Mouse (Mus musculus): ENCODE measurements around the gene Kif11. TPM values are rescaled to one million over a fixed set of nuclear protein-coding genes. Genes with fewer than 3 reads are reported as not detected.
A peak's percentile ranks its signal among the peaks of the same experiment; 100 is the strongest.

The Kif11 gene
- polyA plus RNA-seq, 1 experiment from 2014 or later = 60.9 TPM

- no peaks in the 10 kb centered on the region for H3K27me3 ChIP-seq
- 83% methylated on average over 3 of the region's 3 CpGs for WGBS
- 0 out of 2 replicates have a peak, but pooled peaks cover 5% of the 10 kb centered on the region for H3K9me3 ChIP-seq (replicated peaks)
- H3K9ac ChIP-seq = no peak overlapping the region
- H3K4me3 ChIP-seq (replicated peaks) = no peak overlapping the region
- no peak overlapping the region for H3K4me2 ChIP-seq
- no peak for ATAC-seq (replicated peaks; ENCODE audit: low FRiP score)
- H3K27ac ChIP-seq = no peak overlapping the region
- no peaks in the 10 kb centered on the region for H3K4me1 ChIP-seq
- H3K36me3 ChIP-seq = peaks cover 10% of the 10 kb centered on the region
Observed at GRCm38 (mm10) chr19:37352756-37353155, 23.4 kb upstream of the Kif11 start.

- WGBS = 79% methylated on average over 6 of the region's 6 CpGs
- no peak for ATAC-seq (replicated peaks; ENCODE audit: low FRiP score)
- Histone ChIP-seq H3K27ac (no peak overlapping the region), H3K4me2 (no peak overlapping the region), H3K27me3 (no peaks in the 10 kb centered on the region), H3K4me1 (no peaks in the 10 kb centered on the region), H3K9me3 (replicated peaks) (0 out of 2 replicates have a peak, but pooled peaks cover 5% of the 10 kb centered on the region), H3K4me3 (replicated peaks) (no peak overlapping the region), H3K9ac (no peak overlapping the region), H3K36me3 (peaks cover 10% of the 10 kb centered on the region)
Observed at GRCm38 (mm10) chr19:37353331-37353730, 22.9 kb upstream of the Kif11 start.

- no peaks in the 10 kb centered on the region for H3K36me3 ChIP-seq
- H3K4me1 ChIP-seq = no peaks in the 10 kb centered on the region
- H3K27ac ChIP-seq = no peak overlapping the region
- no peak overlapping the region for H3K9ac ChIP-seq
- 64% methylated on average over 5 of the region's 5 CpGs for WGBS
- no peak for ATAC-seq (replicated peaks; ENCODE audit: low FRiP score)
- H3K4me3 ChIP-seq (replicated peaks) = no peak overlapping the region
- no peak overlapping the region for H3K4me2 ChIP-seq
- no peaks in the 10 kb centered on the region for H3K9me3 ChIP-seq (replicated peaks)
- no peaks in the 10 kb centered on the region for H3K27me3 ChIP-seq
Observed at GRCm38 (mm10) chr19:37360044-37360443, 16.2 kb upstream of the Kif11 start.

GRCm38 (mm10) chr19:37362545-37362944, 13.7 kb upstream of the Kif11 start:
- Histone ChIP-seq H3K36me3 (no peaks in the 10 kb centered on the region), H3K9me3 (replicated peaks) (no peaks in the 10 kb centered on the region), H3K4me1 (no peaks in the 10 kb centered on the region), H3K9ac (no peak overlapping the region), H3K4me3 (replicated peaks) (no peak overlapping the region), H3K27me3 (no peaks in the 10 kb centered on the region), H3K4me2 (no peak overlapping the region), H3K27ac (no peak overlapping the region)
- ATAC-seq (replicated peaks; ENCODE audit: low FRiP score) = no peak
- WGBS = 34% methylated on average over 5 of the region's 5 CpGs

GRCm38 (mm10) chr19:37363128-37363939, 12.9 kb upstream of the Kif11 start:
- H3K4me3 ChIP-seq (replicated peaks) = no peak overlapping the region
- no peaks in the 10 kb centered on the region for H3K36me3 ChIP-seq
- H3K9me3 ChIP-seq (replicated peaks) = no peaks in the 10 kb centered on the region
- H3K4me2 ChIP-seq = no peak overlapping the region
- no peak overlapping the region for H3K27ac ChIP-seq
- ATAC-seq (replicated peaks; ENCODE audit: low FRiP score) = no peak
- 88% methylated on average over 11 of the region's 11 CpGs for WGBS
- H3K4me1 ChIP-seq = no peaks in the 10 kb centered on the region
- no peak overlapping the region for H3K9ac ChIP-seq
- H3K27me3 ChIP-seq = no peaks in the 10 kb centered on the region

- H3K27me3 ChIP-seq = no peaks in the 10 kb centered on the region
- no peaks in the 10 kb centered on the region for H3K4me1 ChIP-seq
- no peak overlapping the region for H3K9ac ChIP-seq
- no peak overlapping the region for H3K4me3 ChIP-seq (replicated peaks)
- H3K9me3 ChIP-seq (replicated peaks) = no peaks in the 10 kb centered on the region
- 68% methylated on average over 1 of the region's 1 CpGs for WGBS
- no peak for ATAC-seq (replicated peaks; ENCODE audit: low FRiP score)
- no peak overlapping the region for H3K4me2 ChIP-seq
- no peaks in the 10 kb centered on the region for H3K36me3 ChIP-seq
- no peak overlapping the region for H3K27ac ChIP-seq
Observed at GRCm38 (mm10) chr19:37368990-37369389, 7.2 kb upstream of the Kif11 start.

GRCm38 (mm10) chr19:37369921-37370320, 6.3 kb upstream of the Kif11 start:
- Histone ChIP-seq H3K4me2 (no peak overlapping the region), H3K36me3 (no peaks in the 10 kb centered on the region), H3K27me3 (no peaks in the 10 kb centered on the region), H3K4me3 (replicated peaks) (no peak overlapping the region), H3K4me1 (peaks cover 1% of the 10 kb centered on the region), H3K9ac (no peak overlapping the region), H3K9me3 (replicated peaks) (no peaks in the 10 kb centered on the region), H3K27ac (no peak overlapping the region)
- no peak for ATAC-seq (replicated peaks; ENCODE audit: low FRiP score)
- 84% methylated on average over 4 of the region's 4 CpGs for WGBS

- Histone ChIP-seq H3K27me3 (no peaks in the 10 kb centered on the region), H3K27ac (no peak overlapping the region), H3K4me1 (peaks cover 6% of the 10 kb centered on the region), H3K9me3 (replicated peaks) (no peaks in the 10 kb centered on the region), H3K36me3 (no peaks in the 10 kb centered on the region), H3K4me3 (replicated peaks) (no peak overlapping the region), H3K9ac (no peak overlapping the region), H3K4me2 (no peak overlapping the region)
- WGBS = 81% methylated on average over 5 of the region's 5 CpGs
- ATAC-seq (replicated peaks; ENCODE audit: low FRiP score) = no peak
Observed at GRCm38 (mm10) chr19:37370356-37370755, 5.8 kb upstream of the Kif11 start.

- Histone ChIP-seq H3K4me1 (peaks cover 22% of the 10 kb centered on the region), H3K27me3 (no peaks in the 10 kb centered on the region), H3K9me3 (replicated peaks) (no peaks in the 10 kb centered on the region), H3K4me3 (replicated peaks) (peak overlapping the region; percentile 72), H3K27ac (peak overlapping the region; percentile 98), H3K4me2 (peak overlapping the region; percentile 67), H3K36me3 (no peaks in the 10 kb centered on the region), H3K9ac (peak overlapping the region; percentile 65)
- WGBS = 20% methylated on average over 7 of the region's 7 CpGs
- no peak for ATAC-seq (replicated peaks; ENCODE audit: low FRiP score)
Observed at GRCm38 (mm10) chr19:37374941-37375754, 1.1 kb upstream of the Kif11 start.

- no peak for ATAC-seq (replicated peaks; ENCODE audit: low FRiP score)
- peaks cover 31% of the 10 kb centered on the region for H3K4me1 ChIP-seq
- peak overlapping the region; percentile 72 for H3K4me3 ChIP-seq (replicated peaks)
- H3K4me2 ChIP-seq = peak overlapping the region; percentile 67
- under 1% methylated on average over 11 of the region's 11 CpGs for WGBS
- peak overlapping the region; percentile 65 for H3K9ac ChIP-seq
- H3K9me3 ChIP-seq (replicated peaks) = no peaks in the 10 kb centered on the region
- H3K36me3 ChIP-seq = no peaks in the 10 kb centered on the region
- no peaks in the 10 kb centered on the region for H3K27me3 ChIP-seq
- peak overlapping the region; percentile 98; the same call in 1 of the 2 replicates for H3K27ac ChIP-seq
Observed at GRCm38 (mm10) chr19:37376841-37377240, 638 bp downstream of the Kif11 start.

GRCm38 (mm10) chr19:37377404-37377990, 1.3 kb downstream of the Kif11 start:
- 15% methylated on average over 8 of the region's 8 CpGs for WGBS
- Histone ChIP-seq H3K27ac (no peak overlapping the region), H3K27me3 (no peaks in the 10 kb centered on the region), H3K4me2 (peak overlapping the region; percentile 67), H3K4me1 (peaks cover 31% of the 10 kb centered on the region), H3K4me3 (replicated peaks) (peak overlapping the region; percentile 72), H3K9me3 (replicated peaks) (no peaks in the 10 kb centered on the region), H3K9ac (peak overlapping the region; percentile 65), H3K36me3 (peaks cover 4% of the 10 kb centered on the region; the same call in 1 of the 2 replicates)
- ATAC-seq (replicated peaks; ENCODE audit: low FRiP score) = no peak

GRCm38 (mm10) chr19:37378816-37379215, 2.6 kb downstream of the Kif11 start:
- H3K9ac ChIP-seq = no peak overlapping the region
- H3K4me1 ChIP-seq = peaks cover 31% of the 10 kb centered on the region
- ATAC-seq (replicated peaks; ENCODE audit: low FRiP score) = no peak
- peak overlapping the region; percentile 12 for H3K4me3 ChIP-seq (replicated peaks)
- 72% methylated on average over 6 of the region's 6 CpGs for WGBS
- H3K9me3 ChIP-seq (replicated peaks) = no peaks in the 10 kb centered on the region
- H3K27me3 ChIP-seq = no peaks in the 10 kb centered on the region
- H3K36me3 ChIP-seq = peaks cover 8% of the 10 kb centered on the region; the same call in 1 of the 2 replicates
- H3K4me2 ChIP-seq = peak overlapping the region; percentile 67
- no peak overlapping the region for H3K27ac ChIP-seq
